Mouse (Mus musculus): Measurements from ENCODE around the gene Mroh2a. TPM values are rescaled to one million over a fixed set of nuclear protein-coding genes. Genes with fewer than 3 reads are reported as not detected.

Mroh2a gene
- polyA plus RNA-seq, 1 experiment from 2014 or later = 1.0 TPM

- ATAC-seq (ENCODE audit: low read depth) = no peak
- Histone ChIP-seq H3K4me3 (ENCODE audit: low read length) (no peak overlapping the region), H3K27me3 (ENCODE audit: control insufficient read depth, insufficient read depth, low read depth, low read length) (no peaks in the 10 kb centered on the region), H3K9ac (ENCODE audit: low read length) (no peak overlapping the region), H3K36me3 (ENCODE audit: control insufficient read depth, insufficient read depth, low read length) (no peaks in the 10 kb centered on the region), H3K4me2 (ENCODE audit: low read depth, low read length) (no peak overlapping the region), H3K4me1 (replicated peaks; ENCODE audit: control insufficient read depth, insufficient read depth, low read length) (no peaks in the 10 kb centered on the region), H3K9me3 (ENCODE audit: control insufficient read depth, low read length) (peaks cover 78% of the 10 kb centered on the region), H3K27ac (ENCODE audit: low read length) (no peak overlapping the region)
- WGBS = 63% methylated on average over 7 of the region's 7 CpGs
Measured at GRCm38 (mm10) chr1:88231803-88232499, 5.2 kb downstream of the Mroh2a start.

GRCm38 (mm10) chr1:88232664-88233380, 6.0 kb downstream of the Mroh2a start:
- 52% methylated on average over 3 of the region's 3 CpGs for WGBS
- Histone ChIP-seq H3K4me3 (ENCODE audit: low read length) (no peak overlapping the region), H3K27me3 (ENCODE audit: control insufficient read depth, insufficient read depth, low read depth, low read length) (no peaks in the 10 kb centered on the region), H3K9ac (ENCODE audit: low read length) (no peak overlapping the region), H3K36me3 (ENCODE audit: control insufficient read depth, insufficient read depth, low read length) (no peaks in the 10 kb centered on the region), H3K4me2 (ENCODE audit: low read depth, low read length) (no peak overlapping the region), H3K27ac (ENCODE audit: low read length) (no peak overlapping the region), H3K9me3 (ENCODE audit: control insufficient read depth, low read length) (peaks cover 84% of the 10 kb centered on the region), H3K4me1 (replicated peaks; ENCODE audit: control insufficient read depth, insufficient read depth, low read length) (no peaks in the 10 kb centered on the region)
- ATAC-seq (ENCODE audit: low read depth) = no peak

- H3K4me3 ChIP-seq (ENCODE audit: low read length) = no peak overlapping the region
- ATAC-seq (ENCODE audit: low read depth) = no peak
- WGBS = 64% methylated on average over 14 of the region's 14 CpGs
- no peaks in the 10 kb centered on the region for H3K27me3 ChIP-seq (ENCODE audit: control insufficient read depth, insufficient read depth, low read depth, low read length)
- H3K4me2 ChIP-seq (ENCODE audit: low read depth, low read length) = no peak overlapping the region
- peaks cover 84% of the 10 kb centered on the region for H3K9me3 ChIP-seq (ENCODE audit: control insufficient read depth, low read length)
- no peaks in the 10 kb centered on the region for H3K36me3 ChIP-seq (ENCODE audit: control insufficient read depth, insufficient read depth, low read length)
- H3K4me1 ChIP-seq (replicated peaks; ENCODE audit: control insufficient read depth, insufficient read depth, low read length) = no peaks in the 10 kb centered on the region
- no peak overlapping the region for H3K27ac ChIP-seq (ENCODE audit: low read length)
- no peak overlapping the region for H3K9ac ChIP-seq (ENCODE audit: low read length)
Measured at GRCm38 (mm10) chr1:88233421-88234247, 6.8 kb downstream of the Mroh2a start.

GRCm38 (mm10) chr1:88234248-88234610, 7.4 kb downstream of the Mroh2a start:
- no peaks in the 10 kb centered on the region for H3K4me1 ChIP-seq (replicated peaks; ENCODE audit: control insufficient read depth, insufficient read depth, low read length)
- no peak overlapping the region for H3K27ac ChIP-seq (ENCODE audit: low read length)
- H3K36me3 ChIP-seq (ENCODE audit: control insufficient read depth, insufficient read depth, low read length) = no peaks in the 10 kb centered on the region
- 54% methylated on average over 4 of the region's 4 CpGs for WGBS
- ATAC-seq (ENCODE audit: low read depth) = no peak
- H3K4me2 ChIP-seq (ENCODE audit: low read depth, low read length) = no peak overlapping the region
- H3K9ac ChIP-seq (ENCODE audit: low read length) = no peak overlapping the region
- H3K4me3 ChIP-seq (ENCODE audit: low read length) = no peak overlapping the region
- H3K27me3 ChIP-seq (ENCODE audit: control insufficient read depth, insufficient read depth, low read depth, low read length) = no peaks in the 10 kb centered on the region
- peaks cover 90% of the 10 kb centered on the region for H3K9me3 ChIP-seq (ENCODE audit: control insufficient read depth, low read length)

GRCm38 (mm10) chr1:88234646-88235045, 7.9 kb downstream of the Mroh2a start:
- H3K4me1 ChIP-seq (replicated peaks; ENCODE audit: control insufficient read depth, insufficient read depth, low read length) = no peaks in the 10 kb centered on the region
- H3K27ac ChIP-seq (ENCODE audit: low read length) = no peak overlapping the region
- H3K9ac ChIP-seq (ENCODE audit: low read length) = no peak overlapping the region
- H3K9me3 ChIP-seq (ENCODE audit: control insufficient read depth, low read length) = peaks cover 90% of the 10 kb centered on the region
- 39% methylated on average over 5 of the region's 5 CpGs for WGBS
- no peak overlapping the region for H3K4me3 ChIP-seq (ENCODE audit: low read length)
- H3K4me2 ChIP-seq (ENCODE audit: low read depth, low read length) = no peak overlapping the region
- H3K27me3 ChIP-seq (ENCODE audit: control insufficient read depth, insufficient read depth, low read depth, low read length) = no peaks in the 10 kb centered on the region
- no peaks in the 10 kb centered on the region for H3K36me3 ChIP-seq (ENCODE audit: control insufficient read depth, insufficient read depth, low read length)
- no peak for ATAC-seq (ENCODE audit: low read depth)

GRCm38 (mm10) chr1:88235046-88235893, 8.5 kb downstream of the Mroh2a start:
- Histone ChIP-seq H3K27me3 (ENCODE audit: control insufficient read depth, insufficient read depth, low read depth, low read length) (no peaks in the 10 kb centered on the region), H3K27ac (ENCODE audit: low read length) (no peak overlapping the region), H3K9me3 (ENCODE audit: control insufficient read depth, low read length) (peaks cover 90% of the 10 kb centered on the region), H3K36me3 (ENCODE audit: control insufficient read depth, insufficient read depth, low read length) (no peaks in the 10 kb centered on the region), H3K4me1 (replicated peaks; ENCODE audit: control insufficient read depth, insufficient read depth, low read length) (no peaks in the 10 kb centered on the region), H3K9ac (ENCODE audit: low read length) (no peak overlapping the region), H3K4me2 (ENCODE audit: low read depth, low read length) (no peak overlapping the region), H3K4me3 (ENCODE audit: low read length) (no peak overlapping the region)
- no peak for ATAC-seq (ENCODE audit: low read depth)
- 58% methylated on average over 11 of the region's 11 CpGs for WGBS

- Histone ChIP-seq H3K4me1 (replicated peaks; ENCODE audit: control insufficient read depth, insufficient read depth, low read length) (no peaks in the 10 kb centered on the region), H3K36me3 (ENCODE audit: control insufficient read depth, insufficient read depth, low read length) (no peaks in the 10 kb centered on the region), H3K27me3 (ENCODE audit: control insufficient read depth, insufficient read depth, low read depth, low read length) (no peaks in the 10 kb centered on the region), H3K4me3 (ENCODE audit: low read length) (no peak overlapping the region), H3K4me2 (ENCODE audit: low read depth, low read length) (no peak overlapping the region), H3K9me3 (ENCODE audit: control insufficient read depth, low read length) (peaks cover 90% of the 10 kb centered on the region), H3K9ac (ENCODE audit: low read length) (no peak overlapping the region), H3K27ac (ENCODE audit: low read length) (no peak overlapping the region)
- 58% methylated on average over 4 of the region's 4 CpGs for WGBS
- ATAC-seq (ENCODE audit: low read depth) = no peak
Measured at GRCm38 (mm10) chr1:88235894-88236415, 9.2 kb downstream of the Mroh2a start.

- Histone ChIP-seq H3K9ac (ENCODE audit: low read length) (no peak overlapping the region), H3K4me3 (ENCODE audit: low read length) (no peak overlapping the region), H3K27ac (ENCODE audit: low read length) (no peak overlapping the region), H3K36me3 (ENCODE audit: control insufficient read depth, insufficient read depth, low read length) (no peaks in the 10 kb centered on the region), H3K9me3 (ENCODE audit: control insufficient read depth, low read length) (peaks cover 81% of the 10 kb centered on the region), H3K4me2 (ENCODE audit: low read depth, low read length) (no peak overlapping the region), H3K4me1 (replicated peaks; ENCODE audit: control insufficient read depth, insufficient read depth, low read length) (no peaks in the 10 kb centered on the region), H3K27me3 (ENCODE audit: control insufficient read depth, insufficient read depth, low read depth, low read length) (no peaks in the 10 kb centered on the region)
- ATAC-seq (ENCODE audit: low read depth) = no peak
- 70% methylated on average over 5 of the region's 5 CpGs for WGBS
Measured at GRCm38 (mm10) chr1:88237311-88237710, 10.5 kb downstream of the Mroh2a start.
